Mouse (Mus musculus): ENCODE data around the gene Rai14. TPM values are rescaled to one million over a fixed set of nuclear protein-coding genes. Genes with fewer than 3 reads are reported as not detected.

Gene Rai14
- polyA plus RNA-seq, 2 experiments: 2.9 to 3.7 TPM

DNA sequence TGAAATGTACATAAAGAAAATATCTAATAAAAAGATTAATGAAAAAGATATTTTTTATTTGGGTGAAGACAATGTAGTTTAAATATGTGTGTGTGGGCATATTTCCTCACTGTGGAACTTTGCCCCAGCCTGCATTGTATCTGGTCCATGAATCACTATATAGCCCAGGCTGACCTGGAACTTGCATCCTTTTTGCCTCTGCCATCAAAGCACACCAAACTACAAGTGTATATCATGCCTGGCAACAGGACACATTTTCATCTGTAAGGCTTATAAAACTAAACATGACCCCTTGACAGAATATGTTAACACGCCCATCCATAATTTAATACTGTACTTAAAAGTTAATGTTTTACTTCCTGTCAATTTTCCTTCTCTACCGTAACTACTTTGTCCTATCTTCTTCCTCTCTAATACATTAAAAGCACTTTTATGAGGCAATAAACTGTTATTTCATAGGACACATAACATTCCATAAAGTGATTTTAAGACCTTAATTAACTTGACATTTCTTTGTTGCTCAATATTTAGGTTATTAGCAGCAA lies 61.4 kb downstream of the Rai14 start:
- WGBS (ENCODE audit: insufficient replicate concordance): 68% methylated on average over 2 of the region's 2 CpGs
- Histone ChIP-seq H3K27me3 (ENCODE audit: control insufficient read depth, insufficient read depth, low read length) (no peaks in the 10 kb centered on the region), H3K9me3 (ENCODE audit: control insufficient read depth, low read length) (no peaks in the 10 kb centered on the region), H3K27ac (no peak overlapping the region), H3K4me2 (ENCODE audit: low read depth) (no peak overlapping the region), H3K36me3 (replicated peaks; ENCODE audit: control insufficient read depth, insufficient read depth, low read depth) (no peaks in the 10 kb centered on the region), H3K4me1 (replicated peaks; ENCODE audit: control insufficient read depth in 2 of 2, insufficient read depth in 2 of 2, low read length in 1 of 2) (peaks cover 0 to 2% of the 10 kb centered on the region in 2 experiments; a peak in 1 of 4 replicates), H3K9ac (replicated peaks) (no peak overlapping the region), H3K4me3 (ENCODE audit: insufficient read depth in 1 of 2, low read depth in 2 of 2, low read length in 2 of 2) (no peak overlapping the region)
- no peak for ATAC-seq (ENCODE audit: insufficient read depth)
- TF ChIP-seq CTCF (IDR thresholded peaks at IDR 0.05; ENCODE audit: low read depth) (no peak), EP300 (IDR thresholded peaks at IDR 0.05; ENCODE audit: low read depth) (no peak)
- no peak for DNase-seq (ENCODE audit: low read depth in 3 of 3, low spot score in 3 of 3)

DNA sequence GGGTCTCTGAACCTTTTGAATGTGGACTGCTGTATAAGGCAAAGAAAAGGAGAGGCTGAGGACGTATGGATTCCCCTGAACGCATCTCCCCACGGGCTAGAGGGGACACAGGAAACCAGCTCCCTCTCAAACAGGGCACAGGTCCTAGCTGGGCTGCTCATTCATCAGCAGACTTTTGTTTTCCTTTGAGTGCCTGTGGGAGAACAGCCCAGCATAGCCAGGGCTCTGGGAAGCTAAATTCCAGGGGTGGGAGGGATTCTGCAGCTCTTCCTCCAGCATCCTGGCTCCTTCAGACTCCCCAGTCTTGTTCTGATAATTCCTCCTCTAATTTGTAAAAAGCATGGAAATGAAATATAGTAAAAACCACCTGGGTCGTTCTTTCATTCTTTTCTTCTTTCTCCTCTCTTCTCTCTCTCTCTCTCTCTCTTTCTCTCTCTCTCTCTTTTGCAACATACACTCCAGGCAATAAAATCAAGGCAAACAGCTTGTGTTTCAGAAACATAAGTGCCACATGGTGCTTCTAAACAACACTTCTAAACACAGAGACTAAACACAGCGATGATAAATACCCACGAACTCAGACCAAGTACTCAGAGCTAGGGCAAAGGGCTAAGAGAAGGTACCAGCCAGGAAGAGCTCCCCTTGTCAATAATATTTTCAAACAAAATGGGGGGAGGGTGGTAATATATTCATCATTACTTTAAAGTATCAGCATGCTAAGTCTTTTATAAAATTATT lies 65.9 kb downstream of the Rai14 start:
- H3K4me3 ChIP-seq (ENCODE audit: insufficient read depth in 1 of 2, low read depth in 2 of 2, low read length in 2 of 2): no peak overlapping the region
- 39% methylated on average over 6 of the region's 6 CpGs for WGBS (ENCODE audit: insufficient replicate concordance)
- no peak for DNase-seq (ENCODE audit: low read depth in 3 of 3, low spot score in 3 of 3)
- TF ChIP-seq EP300 (IDR thresholded peaks at IDR 0.05; ENCODE audit: low read depth): no peak
- TF ChIP-seq CTCF (IDR thresholded peaks at IDR 0.05; ENCODE audit: low read depth): no peak
- H3K4me2 ChIP-seq (ENCODE audit: low read depth): no peak overlapping the region
- H3K27ac ChIP-seq: no peak overlapping the region
- no peaks in the 10 kb centered on the region for H3K27me3 ChIP-seq (ENCODE audit: control insufficient read depth, insufficient read depth, low read length)
- no peaks in the 10 kb centered on the region for H3K36me3 ChIP-seq (replicated peaks; ENCODE audit: control insufficient read depth, insufficient read depth, low read depth)
- H3K9me3 ChIP-seq (ENCODE audit: control insufficient read depth, low read length): no peaks in the 10 kb centered on the region
- H3K9ac ChIP-seq (replicated peaks): no peak overlapping the region
- no peak for ATAC-seq (ENCODE audit: insufficient read depth)
- H3K4me1 ChIP-seq (replicated peaks; ENCODE audit: control insufficient read depth in 2 of 2, insufficient read depth in 2 of 2, low read length in 1 of 2): peaks cover 0 to 5% of the 10 kb centered on the region in 2 experiments; a peak in 1 of 4 replicates

DNA sequence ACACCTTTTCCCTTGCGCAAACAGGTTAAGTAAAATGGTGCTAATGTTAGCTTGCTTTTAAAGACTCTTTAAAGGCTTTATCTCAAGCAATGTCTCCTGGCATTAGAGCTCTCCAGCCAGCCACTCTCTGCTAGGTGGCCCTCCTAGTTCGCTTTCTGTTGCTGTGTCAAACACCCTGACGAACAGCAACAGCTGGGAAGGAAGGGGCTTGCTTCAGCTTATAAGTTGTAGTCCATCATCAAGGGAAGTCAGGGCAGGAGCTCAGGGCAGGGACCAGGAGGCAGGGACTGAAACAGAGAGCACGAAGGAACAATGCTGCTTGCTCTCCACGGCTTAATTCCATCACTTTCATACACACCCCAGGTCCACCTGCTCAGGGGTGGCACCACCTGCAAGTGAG lies 68.1 kb downstream of the Rai14 start:
- Histone ChIP-seq H3K9ac (replicated peaks) (no peak overlapping the region), H3K27me3 (ENCODE audit: control insufficient read depth, insufficient read depth, low read length) (no peaks in the 10 kb centered on the region), H3K36me3 (replicated peaks; ENCODE audit: control insufficient read depth, insufficient read depth, low read depth) (no peaks in the 10 kb centered on the region), H3K4me3 (ENCODE audit: insufficient read depth in 1 of 2, low read depth in 2 of 2, low read length in 2 of 2) (no peak overlapping the region), H3K4me1 (replicated peaks; ENCODE audit: control insufficient read depth in 2 of 2, insufficient read depth in 2 of 2, low read length in 1 of 2) (peaks cover 0 to 5% of the 10 kb centered on the region in 2 experiments; a peak in 1 of 4 replicates), H3K27ac (no peak overlapping the region), H3K4me2 (ENCODE audit: low read depth) (no peak overlapping the region), H3K9me3 (ENCODE audit: control insufficient read depth, low read length) (no peaks in the 10 kb centered on the region)
- TF ChIP-seq EP300 (IDR thresholded peaks at IDR 0.05; ENCODE audit: low read depth) (no peak), CTCF (IDR thresholded peaks at IDR 0.05; ENCODE audit: low read depth) (no peak)
- ATAC-seq (ENCODE audit: insufficient read depth): no peak
- WGBS (ENCODE audit: insufficient replicate concordance): 65% methylated on average over 5 of the region's 5 CpGs
- no peak for DNase-seq (ENCODE audit: low read depth in 3 of 3, low spot score in 3 of 3)

GRCm38 (mm10) chr15:10645101-10645500 lies 69.3 kb downstream of the Rai14 start:
- Histone ChIP-seq H3K4me1 (replicated peaks; ENCODE audit: control insufficient read depth in 2 of 2, insufficient read depth in 2 of 2, low read length in 1 of 2) (peaks cover 0 to 5% of the 10 kb centered on the region in 2 experiments; a peak in 1 of 4 replicates), H3K4me2 (ENCODE audit: low read depth) (no peak overlapping the region), H3K4me3 (ENCODE audit: insufficient read depth in 1 of 2, low read depth in 2 of 2, low read length in 2 of 2) (no peak overlapping the region), H3K27me3 (ENCODE audit: control insufficient read depth, insufficient read depth, low read length) (no peaks in the 10 kb centered on the region), H3K27ac (no peak overlapping the region), H3K9ac (replicated peaks) (no peak overlapping the region), H3K36me3 (replicated peaks; ENCODE audit: control insufficient read depth, insufficient read depth, low read depth) (no peaks in the 10 kb centered on the region), H3K9me3 (ENCODE audit: control insufficient read depth, low read length) (no peaks in the 10 kb centered on the region)
- TF ChIP-seq CTCF (IDR thresholded peaks at IDR 0.05; ENCODE audit: low read depth) (no peak), EP300 (IDR thresholded peaks at IDR 0.05; ENCODE audit: low read depth) (no peak)
- ATAC-seq (ENCODE audit: insufficient read depth) (no peak), DNase-seq (ENCODE audit: low read depth in 3 of 3, low spot score in 3 of 3) (no peak)
- WGBS (ENCODE audit: insufficient replicate concordance): 61% methylated on average over 8 of the region's 8 CpGs

GRCm38 (mm10) chr15:10643819-10644218 lies 70.6 kb downstream of the Rai14 start:
- Histone ChIP-seq H3K9me3 (ENCODE audit: control insufficient read depth, low read length) (no peaks in the 10 kb centered on the region), H3K27me3 (ENCODE audit: control insufficient read depth, insufficient read depth, low read length) (no peaks in the 10 kb centered on the region), H3K4me1 (replicated peaks; ENCODE audit: control insufficient read depth in 2 of 2, insufficient read depth in 2 of 2, low read length in 1 of 2) (peaks cover 0 to 5% of the 10 kb centered on the region in 2 experiments; a peak in 1 of 4 replicates), H3K27ac (no peak overlapping the region), H3K36me3 (replicated peaks; ENCODE audit: control insufficient read depth, insufficient read depth, low read depth) (no peaks in the 10 kb centered on the region), H3K9ac (replicated peaks) (no peak overlapping the region), H3K4me2 (ENCODE audit: low read depth) (no peak overlapping the region), H3K4me3 (ENCODE audit: insufficient read depth in 1 of 2, low read depth in 2 of 2, low read length in 2 of 2) (no peak overlapping the region)
- ATAC-seq (ENCODE audit: insufficient read depth) (no peak), DNase-seq (ENCODE audit: low read depth in 3 of 3, low spot score in 3 of 3) (no peak)
- no peak for TF ChIP-seq EP300 (IDR thresholded peaks at IDR 0.05; ENCODE audit: low read depth)
- TF ChIP-seq CTCF (IDR thresholded peaks at IDR 0.05; ENCODE audit: low read depth): no peak
- 51% methylated on average over 3 of the region's 3 CpGs for WGBS (ENCODE audit: insufficient replicate concordance)
